Mouse (Mus musculus): ENCODE results near the gene Ebpl. TPM values are rescaled to one million over a fixed set of nuclear protein-coding genes. Genes with fewer than 3 reads are reported as not detected.

Gene Ebpl
- total and polyA plus RNA-seq, 3 experiments: 1.0 to 14.3 (median 3.4) TPM

DNA sequence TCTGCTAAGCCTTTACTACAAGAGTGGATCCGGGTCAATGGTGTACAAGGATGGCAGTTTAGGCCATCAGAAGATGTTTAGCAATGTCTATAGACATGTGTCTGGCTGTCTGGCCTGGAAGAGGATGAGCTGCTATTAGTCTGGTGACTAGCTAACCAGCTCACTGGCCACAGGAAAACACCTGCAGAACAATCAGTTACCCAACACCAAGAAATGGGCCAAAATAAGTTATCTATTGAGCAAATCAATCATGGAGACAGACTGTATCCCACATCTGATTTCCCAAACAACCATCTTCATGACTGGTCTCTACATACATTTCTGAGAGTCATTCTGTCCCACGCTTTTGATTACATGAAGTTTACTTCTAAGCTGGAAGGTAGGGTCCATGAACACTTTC is 3.5 kb upstream of the Ebpl start:
- Histone ChIP-seq H3K36me3 (ENCODE audit: control insufficient read depth in 1 of 2, insufficient read depth in 2 of 2, low read length in 2 of 2) (peaks cover 4 to 13% of the 10 kb centered on the region in 2 experiments), H3K4me3 (ENCODE audit: control insufficient read depth in 1 of 2, insufficient read depth in 1 of 2, low read depth in 2 of 2, low read length in 2 of 2) (no peak overlapping the region), H3K9ac (ENCODE audit: control insufficient read depth, low read depth, low read length, poor library complexity, severe bottlenecking) (no peak overlapping the region), H3K9me3 (replicated peaks; ENCODE audit: insufficient read depth, low read length) (no peaks in the 10 kb centered on the region), H3K27me3 (ENCODE audit: control insufficient read depth in 1 of 2, insufficient read depth in 2 of 2, low read length in 2 of 2) (no peaks in the 10 kb centered on the region), H3K27ac (ENCODE audit: control insufficient read depth, low read depth, low read length) (no peak overlapping the region), H3K79me2 (ENCODE audit: control insufficient read depth, insufficient read depth, low read length, poor library complexity) (no peaks in the 10 kb centered on the region; the same call in 1 of the 2 replicates), H3K4me1 (ENCODE audit: control insufficient read depth in 1 of 2, insufficient read depth in 2 of 2, low read length in 2 of 2) (peaks cover 2 to 10% of the 10 kb centered on the region in 2 experiments; a peak in 2 of 4 replicates)
- TF ChIP-seq CHD2 (IDR thresholded peaks at IDR 0.05; ENCODE audit: low read length) (no peak), EP300 (IDR thresholded peaks at IDR 0.05; ENCODE audit: low read depth in 1 of 2, low read length in 2 of 2) (no peak), E2F4 (IDR thresholded peaks at IDR 0.05; ENCODE audit: borderline replicate concordance, low read depth, low read length) (no peak), BHLHE40 (IDR thresholded peaks at IDR 0.05; ENCODE audit: borderline replicate concordance, low read depth, low read length) (no peak), MAZ (IDR thresholded peaks at IDR 0.05; ENCODE audit: low read depth, low read length) (no peak), POLR2A (IDR thresholded peaks at IDR 0.05; ENCODE audit: control insufficient read depth in 1 of 2, insufficient read depth in 1 of 2, low read depth in 1 of 2, low read length in 2 of 2, poor library complexity in 1 of 2) (no peak), JUND (IDR thresholded peaks at IDR 0.05; ENCODE audit: low read depth, low read length) (no peak), CTCF (IDR thresholded peaks at IDR 0.05 in 2 of 3, conservative IDR thresholded peaks at IDR 0.05 in 1 of 3; ENCODE audit: control insufficient read depth in 1 of 3, insufficient read depth in 1 of 3, low read depth in 2 of 3, low read length in 3 of 3, poor library complexity in 1 of 3, severe bottlenecking in 1 of 3) (no peak), POLR2AphosphoS5 (IDR thresholded peaks at IDR 0.05; ENCODE audit: borderline replicate concordance, low read depth, low read length) (no peak), ZNF384 (IDR thresholded peaks at IDR 0.05; ENCODE audit: low read depth, low read length) (no peak), RAD21 (IDR thresholded peaks at IDR 0.05; ENCODE audit: low read depth, low read length) (no peak), MYB (IDR thresholded peaks at IDR 0.05; ENCODE audit: low read depth, low read length) (no peak)
- no peak for DNase-seq (ENCODE audit: low read depth, low spot score)

DNA sequence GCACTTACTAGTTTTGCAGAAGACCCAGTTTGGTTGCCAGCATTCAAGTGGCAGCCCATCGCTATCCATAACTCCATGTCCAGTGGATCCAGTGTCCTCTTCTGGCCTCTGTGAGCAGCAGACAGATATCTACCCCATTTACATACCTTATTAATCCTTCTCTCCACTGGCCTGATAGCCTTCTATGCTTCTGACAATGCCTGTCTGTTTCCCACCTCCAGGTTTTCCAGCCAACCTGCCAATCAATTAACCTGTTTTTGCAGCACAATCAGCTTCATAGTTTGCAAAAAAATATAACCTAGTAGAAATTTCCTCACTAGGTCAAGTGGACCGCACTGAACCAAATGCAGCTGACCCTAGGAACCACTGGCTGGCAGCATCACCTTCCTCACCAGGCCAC is 2.0 kb upstream of the Ebpl start:
- Histone ChIP-seq H3K9me3 (replicated peaks; ENCODE audit: insufficient read depth, low read length) (no peaks in the 10 kb centered on the region), H3K27ac (ENCODE audit: control insufficient read depth, low read depth, low read length) (no peak overlapping the region), H3K4me1 (ENCODE audit: control insufficient read depth in 1 of 2, insufficient read depth in 2 of 2, low read length in 2 of 2) (peaks cover 2 to 10% of the 10 kb centered on the region in 2 experiments; a peak in 2 of 4 replicates), H3K4me3 (ENCODE audit: control insufficient read depth in 1 of 2, insufficient read depth in 1 of 2, low read depth in 2 of 2, low read length in 2 of 2) (no peak overlapping the region), H3K27me3 (ENCODE audit: control insufficient read depth in 1 of 2, insufficient read depth in 2 of 2, low read length in 2 of 2) (no peaks in the 10 kb centered on the region), H3K9ac (ENCODE audit: control insufficient read depth, low read depth, low read length, poor library complexity, severe bottlenecking) (no peak overlapping the region), H3K79me2 (ENCODE audit: control insufficient read depth, insufficient read depth, low read length, poor library complexity) (no peaks in the 10 kb centered on the region; the same call in 1 of the 2 replicates), H3K36me3 (ENCODE audit: control insufficient read depth in 1 of 2, insufficient read depth in 2 of 2, low read length in 2 of 2) (peaks cover 2 to 13% of the 10 kb centered on the region in 2 experiments; a peak in 3 of 4 replicates)
- TF ChIP-seq MAFK (IDR thresholded peaks at IDR 0.05; ENCODE audit: borderline replicate concordance, low read depth, low read length) (no peak), CTCF (IDR thresholded peaks at IDR 0.05 in 2 of 3, conservative IDR thresholded peaks at IDR 0.05 in 1 of 3; ENCODE audit: control insufficient read depth in 1 of 3, insufficient read depth in 1 of 3, low read depth in 2 of 3, low read length in 3 of 3, poor library complexity in 1 of 3, severe bottlenecking in 1 of 3) (no peak), MYB (IDR thresholded peaks at IDR 0.05; ENCODE audit: low read depth, low read length) (no peak), POLR2A (IDR thresholded peaks at IDR 0.05; ENCODE audit: control insufficient read depth in 1 of 2, insufficient read depth in 1 of 2, low read depth in 1 of 2, low read length in 2 of 2, poor library complexity in 1 of 2) (no peak), GABPA (IDR thresholded peaks at IDR 0.05; ENCODE audit: low read depth, low read length) (no peak), GATA1 (IDR thresholded peaks at IDR 0.05; ENCODE audit: low read depth, low read length) (no peak), POLR2AphosphoS2 (IDR thresholded peaks at IDR 0.05; ENCODE audit: low read length) (no peak), ZKSCAN1 (IDR thresholded peaks at IDR 0.05; ENCODE audit: low read depth, low read length) (no peak), RAD21 (IDR thresholded peaks at IDR 0.05; ENCODE audit: low read depth, low read length) (no peak), ELF1 (IDR thresholded peaks at IDR 0.05; ENCODE audit: low read depth, low read length) (no peak), EP300 (IDR thresholded peaks at IDR 0.05; ENCODE audit: low read depth in 1 of 2, low read length in 2 of 2) (no peak)
- DNase-seq (ENCODE audit: low read depth, low spot score): no peak

Measured in MEL (cell line).